ENCODE assay signal across 15 mouse cellular contexts in the genomic region with DNA sequence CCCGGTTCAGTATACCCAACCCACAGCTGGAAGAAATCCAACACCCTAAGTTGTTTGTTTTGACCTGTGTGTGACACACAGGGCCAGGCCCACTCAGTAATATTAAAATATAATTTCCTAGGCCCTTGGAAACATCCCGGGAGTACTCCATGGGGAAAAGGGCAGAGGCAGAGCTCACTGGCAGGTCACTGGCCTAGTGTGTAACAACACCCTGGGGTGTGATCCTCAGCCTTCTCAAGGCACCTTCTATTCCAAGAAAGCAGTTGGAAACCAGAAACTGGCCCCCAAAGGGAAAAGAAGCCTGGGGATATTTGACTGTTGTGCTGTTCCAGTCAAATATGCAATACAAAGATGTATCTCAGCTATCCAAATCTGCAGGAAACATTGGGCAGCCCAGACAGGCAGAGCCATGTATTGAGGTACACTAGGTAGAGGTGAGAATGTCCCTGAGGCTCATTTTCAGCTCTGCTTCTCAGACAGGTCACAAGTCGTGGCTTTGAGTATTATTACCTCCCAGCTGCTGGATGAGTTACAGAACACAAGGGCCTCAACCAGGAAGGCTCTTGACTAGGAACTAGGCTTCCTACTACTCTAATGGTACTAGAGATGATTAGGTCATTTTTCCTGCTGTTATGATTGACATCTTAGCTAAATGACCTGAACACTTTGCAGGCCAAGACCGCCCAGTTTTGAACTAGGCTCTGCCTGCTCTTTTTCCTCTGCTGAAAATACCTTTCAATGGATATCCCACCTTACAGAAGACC. TPM values are rescaled to one million over a fixed set of nuclear protein-coding genes. Genes with fewer than 3 reads are reported as not detected.
DNase-seq lines count a peak whose midpoint lies in the region; ATAC-seq and TF ChIP-seq lines count a peak whose summit lies in the region.
"Had no signal": no experiment of that assay in that cellular context is flagged by ENCODE, and none has a peak within 500 bp of the region (broad histone marks: within the 10 kb centered on the region; RNA-seq: fewer than 3 reads in every experiment).

No protein-coding gene starts in this region.

- no peak overlapping the region for H3K4me3 ChIP-seq in hindbrain, embryonic 12.5 days
- H3K4me3 ChIP-seq in hindbrain, embryonic 16.5 days (ENCODE audit: low read length) = no peak overlapping the region
- H3K4me3 ChIP-seq in stomach, embryonic 16.5 days (replicated peaks; ENCODE audit: low read length) = no peak overlapping the region
- H3K4me3 ChIP-seq in stomach, postnatal 0 days (ENCODE audit: low read depth, low read length) = no peak overlapping the region
- no peak overlapping the region for H3K4me3 ChIP-seq in intestine, embryonic 16.5 days (ENCODE audit: low read length)
- H3K4me3 ChIP-seq: heart, embryonic 10.5 days had no signal

- H3K27ac ChIP-seq in hindbrain, embryonic 12.5 days = no peak overlapping the region
- H3K27ac ChIP-seq in hindbrain, embryonic 16.5 days (ENCODE audit: low read depth, low read length) = no peak overlapping the region; the same call in 1 of the 2 replicates
- H3K27ac ChIP-seq in stomach, embryonic 16.5 days (ENCODE audit: low read length) = peak overlapping the region; percentile 2; the same call in 1 of the 2 replicates
- no peak overlapping the region for H3K27ac ChIP-seq in stomach, postnatal 0 days (replicated peaks)
- no peak overlapping the region for H3K27ac ChIP-seq in intestine, embryonic 16.5 days (ENCODE audit: low read length)

- ATAC-seq in hindbrain, embryonic 12.5 days (ENCODE audit: low FRiP score) = peak; percentile 11; the same call in 1 of the 2 replicates
- ATAC-seq in hindbrain, embryonic 16.5 days = no peak
- ATAC-seq in stomach, embryonic 16.5 days (ENCODE audit: insufficient read depth, low FRiP score) = no peak
- no peak for ATAC-seq in stomach, postnatal 0 days (ENCODE audit: low FRiP score, low TSS enrichment)
- peak; percentile 27 for ATAC-seq in intestine, embryonic 16.5 days
- ATAC-seq in megakaryocyte-erythroid progenitor cell, adult 5-6 weeks (replicated peaks; ENCODE audit: low FRiP score, low TSS enrichment, poor library complexity, severe bottlenecking) = peak; percentile 6
- ATAC-seq: forebrain, embryonic 16.5 days had no signal

- no peak overlapping the region for H3K9ac ChIP-seq in hindbrain, embryonic 12.5 days
- no peak overlapping the region for H3K9ac ChIP-seq in hindbrain, embryonic 16.5 days (ENCODE audit: low read depth, low read length)
- no peak overlapping the region for H3K9ac ChIP-seq in stomach, embryonic 16.5 days (ENCODE audit: low read length)
- no peak overlapping the region for H3K9ac ChIP-seq in stomach, postnatal 0 days (ENCODE audit: low read length)
- no peak overlapping the region for H3K9ac ChIP-seq in intestine, embryonic 16.5 days (ENCODE audit: low read depth, low read length)

- DNase-seq in stomach, postnatal 0 days (ENCODE audit: low spot score) = no peak
- no peak for DNase-seq in cerebellum, postnatal 25 days
- DNase-seq in ovary, postnatal 36 days (ENCODE audit: low spot score) = no peak
- DNase-seq: cerebellum, adult 2 months; gastrocnemius, postnatal 10 days; kidney, postnatal 10 days; thymus, postnatal 4 days had no signal

- H3K4me2 ChIP-seq in hindbrain, embryonic 12.5 days (replicated peaks) = no peak overlapping the region
- H3K4me2 ChIP-seq in hindbrain, embryonic 16.5 days (ENCODE audit: low read length) = no peak overlapping the region
- H3K4me2 ChIP-seq in stomach, embryonic 16.5 days (ENCODE audit: low read depth, low read length) = no peak overlapping the region
- no peak overlapping the region for H3K4me2 ChIP-seq in stomach, postnatal 0 days (replicated peaks; ENCODE audit: low read depth)
- H3K4me2 ChIP-seq in intestine, embryonic 16.5 days (ENCODE audit: low read depth, low read length) = no peak overlapping the region
- H3K4me2 ChIP-seq: midbrain, embryonic 11.5 days had no signal

- WGBS in hindbrain, embryonic 12.5 days = 29% methylated on average over 4 of the region's 4 CpGs
- WGBS in hindbrain, embryonic 16.5 days = 51% methylated on average over 3 of the region's 4 CpGs
- 33% methylated on average over 4 of the region's 4 CpGs for WGBS in stomach, embryonic 16.5 days
- WGBS in stomach, postnatal 0 days = 43% methylated on average over 4 of the region's 4 CpGs
- 40% methylated on average over 4 of the region's 4 CpGs for WGBS in intestine, embryonic 16.5 days

- peaks cover 11% of the 10 kb centered on the region; the same call in 1 of the 2 replicates for H3K4me1 ChIP-seq in hindbrain, embryonic 12.5 days
- no peaks in the 10 kb centered on the region; the same call in 1 of the 2 replicates for H3K4me1 ChIP-seq in hindbrain, embryonic 16.5 days (ENCODE audit: control insufficient read depth, insufficient read depth, low read depth, low read length)
- H3K4me1 ChIP-seq in stomach, embryonic 16.5 days (ENCODE audit: control insufficient read depth, insufficient read depth, low read length) = peaks cover 10% of the 10 kb centered on the region; the same call in 1 of the 2 replicates
- no peaks in the 10 kb centered on the region for H3K4me1 ChIP-seq in stomach, postnatal 0 days (replicated peaks; ENCODE audit: control insufficient read depth, insufficient read depth)
- H3K4me1 ChIP-seq in intestine, embryonic 16.5 days (ENCODE audit: control insufficient read depth, insufficient read depth, low read length) = peaks cover 16% of the 10 kb centered on the region

- no peaks in the 10 kb centered on the region for H3K27me3 ChIP-seq in hindbrain, embryonic 12.5 days
- H3K27me3 ChIP-seq in hindbrain, embryonic 16.5 days (replicated peaks; ENCODE audit: control insufficient read depth, insufficient read depth, low read length) = no peaks in the 10 kb centered on the region
- H3K27me3 ChIP-seq in stomach, embryonic 16.5 days (ENCODE audit: control insufficient read depth, insufficient read depth, low read length) = no peaks in the 10 kb centered on the region
- no peaks in the 10 kb centered on the region for H3K27me3 ChIP-seq in stomach, postnatal 0 days (ENCODE audit: control insufficient read depth, insufficient read depth, low read length)
- H3K27me3 ChIP-seq in intestine, embryonic 16.5 days (replicated peaks; ENCODE audit: control insufficient read depth, insufficient read depth, low read length) = no peaks in the 10 kb centered on the region

- no peaks in the 10 kb centered on the region for H3K9me3 ChIP-seq in hindbrain, embryonic 12.5 days (replicated peaks)
- no peaks in the 10 kb centered on the region for H3K9me3 ChIP-seq in hindbrain, embryonic 16.5 days (ENCODE audit: control insufficient read depth, low read length)
- no peaks in the 10 kb centered on the region for H3K9me3 ChIP-seq in stomach, embryonic 16.5 days (replicated peaks; ENCODE audit: control insufficient read depth, low read length)
- no peaks in the 10 kb centered on the region for H3K9me3 ChIP-seq in stomach, postnatal 0 days (ENCODE audit: control insufficient read depth, low read length)
- H3K9me3 ChIP-seq in intestine, embryonic 16.5 days (ENCODE audit: control insufficient read depth, low read length) = no peaks in the 10 kb centered on the region
- H3K9me3 ChIP-seq: heart, embryonic 10.5 days had no signal

- peaks cover 46% of the 10 kb centered on the region for H3K36me3 ChIP-seq in hindbrain, embryonic 12.5 days
- H3K36me3 ChIP-seq in hindbrain, embryonic 16.5 days (ENCODE audit: control insufficient read depth, insufficient read depth, low read length) = peaks cover 38% of the 10 kb centered on the region
- peaks cover 22% of the 10 kb centered on the region; the same call in 1 of the 2 replicates for H3K36me3 ChIP-seq in stomach, embryonic 16.5 days (ENCODE audit: control insufficient read depth, insufficient read depth, low read length)
- H3K36me3 ChIP-seq in stomach, postnatal 0 days (ENCODE audit: control insufficient read depth, insufficient read depth, low read length) = peaks cover 14% of the 10 kb centered on the region; the same call in 1 of the 2 replicates
- H3K36me3 ChIP-seq in intestine, embryonic 16.5 days (ENCODE audit: control insufficient read depth, insufficient read depth, low read length) = peaks cover 22% of the 10 kb centered on the region

- no peak for TF ChIP-seq EP300 in stomach, postnatal 0 days (optimal IDR thresholded peaks at IDR 0.05)

- TF ChIP-seq CTCF in stomach, postnatal 0 days (IDR thresholded peaks at IDR 0.05; ENCODE audit: low read depth) = no peak

RNA-seq across cellular contexts. Expression of a gene that starts 21.7 kb away (rescaled TPM):
- polyA plus RNA-seq in hindbrain, embryonic 12.5 days (2016; fragmentation: Nextera tagmentation; extraction: Ambion mirVana) = 15.4 and 16.2 TPM in 2 replicates
- polyA plus RNA-seq in hindbrain, embryonic 16.5 days (2015; fragmentation: Nextera tagmentation; extraction: Ambion mirVana) = 12.4 and 14.9 TPM in 2 replicates
- polyA plus RNA-seq in stomach, embryonic 16.5 days (2015; fragmentation: Nextera tagmentation; extraction: Ambion mirVana) = 18.3 and 20.0 TPM in 2 replicates
- polyA plus RNA-seq in stomach, postnatal 0 days (2015; fragmentation: Nextera tagmentation; extraction: Ambion mirVana) = 6.8 and 8.4 TPM in 2 replicates
- 22.8 and 23.9 TPM in 2 replicates for polyA plus RNA-seq in intestine, embryonic 16.5 days (2015; fragmentation: Nextera tagmentation; extraction: Ambion mirVana)
- total RNA-seq in megakaryocyte-erythroid progenitor cell, adult 5-6 weeks (2014; fragmentation: Nextera tagmentation) = 9.5 and 16.1 TPM in 2 replicates
- total RNA-seq in megakaryocyte-erythroid progenitor cell, adult 5-6 weeks (2017) = 24.7 and 31.8 TPM in 2 replicates

RNA-seq across cellular contexts. Expression of a gene that starts 21.9 kb away (rescaled TPM):
- 93.0 and 97.0 TPM in 2 replicates for polyA plus RNA-seq in hindbrain, embryonic 12.5 days (2016; fragmentation: Nextera tagmentation; extraction: Ambion mirVana)
- 68.0 and 72.8 TPM in 2 replicates for polyA plus RNA-seq in hindbrain, embryonic 16.5 days (2015; fragmentation: Nextera tagmentation; extraction: Ambion mirVana)
- polyA plus RNA-seq in stomach, embryonic 16.5 days (2015; fragmentation: Nextera tagmentation; extraction: Ambion mirVana) = 106 and 109 TPM in 2 replicates
- 63.5 and 64.0 TPM in 2 replicates for polyA plus RNA-seq in stomach, postnatal 0 days (2015; fragmentation: Nextera tagmentation; extraction: Ambion mirVana)
- polyA plus RNA-seq in intestine, embryonic 16.5 days (2015; fragmentation: Nextera tagmentation; extraction: Ambion mirVana) = 147 and 149 TPM in 2 replicates
- 326 and 333 TPM in 2 replicates for total RNA-seq in megakaryocyte-erythroid progenitor cell, adult 5-6 weeks (2014; fragmentation: Nextera tagmentation)
- total RNA-seq in megakaryocyte-erythroid progenitor cell, adult 5-6 weeks (2017) = 444 and 510 TPM in 2 replicates

Comparison
In these comparisons a context has a peak if more than half of its experiments do, and no peak if none do; other contexts are left out.
1. ATAC-seq: peak in hindbrain, embryonic 12.5 days (single experiment), intestine, embryonic 16.5 days (single experiment) and megakaryocyte-erythroid progenitor cell, adult 5-6 weeks (single experiment); none in hindbrain, embryonic 16.5 days (single experiment), stomach, embryonic 16.5 days (single experiment) and stomach, postnatal 0 days (single experiment).